Mouse (Mus musculus) testis, adult 2 months (tissue): ENCODE data around the gene Gm17304.

Experiments
- CTCF ChIP-seq: fragments of 200-500 bp; IDR thresholded peaks from 2 replicates; pipeline ENCODE4 v1.5.1; 2012; ENCODE audit warnings: low read depth, mild to moderate bottlenecking, inconsistent platforms, low read length, moderate library complexity; ENCODE audit not compliant: control insufficient read depth, insufficient read depth, insufficient replicate concordance
- POLR2A ChIP-seq: fragments of 200-500 bp; IDR thresholded peaks from 2 replicates; pipeline ENCODE4 v1.6.1; 2012; ENCODE audit warnings: low read depth, mild to moderate bottlenecking, inconsistent platforms, low read length, moderate library complexity; ENCODE audit not compliant: control insufficient read depth

DNA sequence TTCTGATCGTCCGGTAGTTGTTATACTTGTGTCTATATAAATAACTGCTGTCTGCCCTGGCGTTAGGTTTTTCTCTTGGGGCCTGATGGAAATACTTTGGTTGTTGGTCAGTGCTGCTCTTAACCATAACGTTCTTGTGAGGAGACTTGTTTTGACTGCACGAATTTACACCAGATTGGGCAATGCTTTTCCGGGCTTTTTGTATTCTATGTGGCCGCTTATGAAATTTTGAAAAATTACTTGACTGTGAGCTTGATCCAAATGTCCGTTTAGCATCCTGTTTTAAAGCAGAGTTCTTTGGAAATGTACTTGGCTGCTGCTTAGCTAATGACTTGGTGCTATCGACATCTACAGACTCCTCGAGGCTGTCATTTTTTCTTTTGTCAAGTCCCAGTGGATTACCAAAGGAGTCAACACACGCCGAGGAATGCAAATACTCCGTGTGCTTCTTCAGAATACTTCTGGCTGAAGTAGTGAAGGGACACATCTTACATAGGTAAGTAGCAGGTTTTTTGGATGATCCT lies 27.6 kb downstream of the Gm17304 start:
- TF ChIP-seq CTCF = no peak
- no peak for TF ChIP-seq POLR2A
